Mouse (Mus musculus) midbrain, embryonic 16.5 days (tissue): ENCODE measurements around the gene Spats2l. TPM values are rescaled to one million over a fixed set of nuclear protein-coding genes. Genes with fewer than 3 reads are reported as not detected.

Experiments used
- ATAC-seq: fragments of 200-750 bp; cut with Nextera tagmentation; 2 replicates; pipeline ENCODE4 v1.8.0; 2017; ENCODE audit warnings: moderate TSS enrichment
- H3K27ac ChIP-seq: fragments of 300-500 bp; sonication (generic); 2 replicates; pipeline ENCODE4 v1.5.1; 2014; ENCODE audit warnings: mild to moderate bottlenecking, low read length, mixed read lengths
- H3K27me3 ChIP-seq: fragments of 300-500 bp; sonication (generic); 2 replicates; pipeline ENCODE4 v1.6.1; 2014; ENCODE audit warnings: low read depth, low read length, mixed read lengths; ENCODE audit not compliant: control insufficient read depth, insufficient read depth
- H3K36me3 ChIP-seq: fragments of 300-500 bp; sonication (generic); 2 replicates; pipeline ENCODE4 v1.6.1; 2014; ENCODE audit warnings: mild to moderate bottlenecking, low read length, moderate library complexity, mixed read lengths; ENCODE audit not compliant: control insufficient read depth, insufficient read depth
- H3K4me1 ChIP-seq: fragments of 300-500 bp; sonication (generic); 2 replicates; pipeline ENCODE4 v1.6.1; 2014; ENCODE audit warnings: mild to moderate bottlenecking, low read length, mixed read lengths; ENCODE audit not compliant: control insufficient read depth, insufficient read depth
- H3K4me2 ChIP-seq: fragments of 300-500 bp; sonication (generic); 2 replicates; pipeline ENCODE4 v1.6.1; 2014; ENCODE audit warnings: mild to moderate bottlenecking, low read length, mixed read lengths
- H3K4me3 ChIP-seq: fragments of 300-500 bp; sonication (generic); 2 replicates; pipeline ENCODE4 v1.5.1; 2014; ENCODE audit warnings: low read depth, mild to moderate bottlenecking, low read length, moderate library complexity, mixed read lengths
- H3K9ac ChIP-seq: fragments of 300-500 bp; sonication (generic); 2 replicates; pipeline ENCODE4 v1.6.1; 2014; ENCODE audit warnings: low read depth, low read length, mixed read lengths
- H3K9me3 ChIP-seq: fragments of 300-500 bp; sonication (generic); replicated peaks from 2 replicates; pipeline ENCODE4 v1.6.1; 2014; ENCODE audit warnings: mild to moderate bottlenecking, low read length, mixed read lengths; ENCODE audit not compliant: control insufficient read depth, poor library complexity, severe bottlenecking
- WGBS: fragments of 180-500 bp; shearing (Covaris S2); extraction: QIAGEN DNeasy Blood & Tissue Kit; methylation state at CpG from one replicate; pipeline ENCODE4 v1.1.7; 2014; 5-methylcytosine and 5-hydroxymethylcytosine counted together
- polyA plus RNA-seq: library from polyadenylated mRNA; unstranded; fragments of >200 nt; fragmentation: Nextera tagmentation; extraction: Ambion mirVana; gene quantifications from 2 replicates; pipeline ENCODE4 v1.2.1, GENCODE M21; 2015

Gene Spats2l
- polyA plus RNA-seq, 1 experiment from 2014 or later, result 88.7 TPM

DNA sequence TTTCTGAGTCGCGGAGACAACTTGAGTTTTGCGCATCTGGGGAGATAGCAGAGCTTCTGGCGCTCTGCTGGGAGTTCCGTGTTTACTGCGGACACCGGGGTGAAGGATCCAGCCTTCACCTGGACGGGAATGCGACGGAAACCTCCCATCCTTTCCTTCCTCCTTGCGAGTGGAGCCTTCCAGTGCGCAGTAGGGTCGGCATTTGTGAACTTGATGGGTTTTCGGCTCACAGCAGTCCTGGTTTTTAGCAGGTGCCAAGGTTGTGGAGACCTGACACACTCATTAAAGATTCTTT is 1.5 kb downstream of the Spats2l start:
- Histone ChIP-seq H3K4me3 (peak overlapping the region; percentile 89), H3K27ac (peak overlapping the region; percentile 95), H3K4me2 (peak overlapping the region; percentile 69), H3K4me1 (peaks cover 12% of the 10 kb centered on the region), H3K9me3 (no peaks in the 10 kb centered on the region), H3K27me3 (no peaks in the 10 kb centered on the region), H3K9ac (peak overlapping the region; percentile 95), H3K36me3 (no peaks in the 10 kb centered on the region)
- peak; percentile 19; the same call in 1 of the 2 replicates for ATAC-seq
- WGBS, result 1% methylated on average over 14 of the region's 14 CpGs

GRCm38 (mm10) chr1:57776671-57777281 is 2.8 kb downstream of the Spats2l start:
- peaks cover 12% of the 10 kb centered on the region for H3K4me1 ChIP-seq
- H3K27ac ChIP-seq, result no peak overlapping the region
- no peaks in the 10 kb centered on the region for H3K9me3 ChIP-seq
- H3K36me3 ChIP-seq, result no peaks in the 10 kb centered on the region
- ATAC-seq, result no peak
- 0 out of 2 replicates have a peak overlapping the region, but pooled peaks have one; percentile 7 for H3K9ac ChIP-seq
- H3K4me3 ChIP-seq, result peak overlapping the region; percentile 20
- H3K4me2 ChIP-seq, result peak overlapping the region; percentile 53
- WGBS, result 19% methylated on average over 5 of the region's 5 CpGs
- H3K27me3 ChIP-seq, result no peaks in the 10 kb centered on the region

GRCm38 (mm10) chr1:57784300-57784699 is 10.3 kb downstream of the Spats2l start:
- 88% methylated on average over 4 of the region's 4 CpGs for WGBS

GRCm38 (mm10) chr1:57789831-57790230 is 15.9 kb downstream of the Spats2l start:
- H3K27me3 ChIP-seq, result no peaks in the 10 kb centered on the region
- H3K36me3 ChIP-seq, result no peaks in the 10 kb centered on the region
- no peaks in the 10 kb centered on the region for H3K9me3 ChIP-seq
- H3K27ac ChIP-seq, result peak overlapping the region; percentile 28; the same call in 1 of the 2 replicates
- no peak overlapping the region for H3K4me3 ChIP-seq
- H3K4me2 ChIP-seq, result no peak overlapping the region
- no peaks in the 10 kb centered on the region for H3K4me1 ChIP-seq
- no peak overlapping the region for H3K9ac ChIP-seq
- 74% methylated on average over 5 of the region's 5 CpGs for WGBS
- ATAC-seq, result no peak

More at GRCm38 (mm10) chr1:57784300-57784699, 10.3 kb downstream of the Spats2l start:
- H3K27me3 ChIP-seq, result no peaks in the 10 kb centered on the region
- no peaks in the 10 kb centered on the region; the same call in 1 of the 2 replicates for H3K4me1 ChIP-seq
- no peaks in the 10 kb centered on the region for H3K36me3 ChIP-seq
- no peak overlapping the region for H3K4me3 ChIP-seq
- ATAC-seq, result no peak
- no peak overlapping the region for H3K27ac ChIP-seq
- no peaks in the 10 kb centered on the region for H3K9me3 ChIP-seq
- no peak overlapping the region for H3K4me2 ChIP-seq
- no peak overlapping the region for H3K9ac ChIP-seq

DNA sequence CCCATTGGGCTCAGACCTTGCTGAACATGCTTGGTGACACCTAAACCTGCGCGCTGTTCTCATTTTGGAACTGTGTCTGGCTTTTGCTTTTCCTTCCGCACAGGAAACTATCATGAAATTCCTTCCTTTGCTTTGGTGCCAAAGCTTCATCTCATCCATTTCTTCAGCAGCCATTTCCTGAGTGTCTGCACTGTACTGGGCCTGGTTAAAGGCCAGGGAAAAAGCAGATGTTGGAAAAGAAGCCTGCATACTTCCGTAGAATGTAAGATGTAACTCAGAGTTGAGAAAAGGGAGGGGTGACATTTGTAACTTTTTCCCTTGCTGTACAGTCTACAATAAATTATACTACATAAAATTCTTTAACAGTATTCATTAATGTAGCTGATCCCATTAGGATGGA is 18.2 kb downstream of the Spats2l start:
- ATAC-seq, result no peak
- H3K9me3 ChIP-seq, result no peaks in the 10 kb centered on the region
- no peaks in the 10 kb centered on the region for H3K27me3 ChIP-seq
- no peaks in the 10 kb centered on the region for H3K36me3 ChIP-seq
- H3K4me2 ChIP-seq, result no peak overlapping the region
- 94% methylated on average over 4 of the region's 4 CpGs for WGBS
- no peak overlapping the region for H3K9ac ChIP-seq
- no peak overlapping the region for H3K27ac ChIP-seq
- H3K4me3 ChIP-seq, result no peak overlapping the region
- no peaks in the 10 kb centered on the region for H3K4me1 ChIP-seq

- Histone ChIP-seq H3K27me3 (no peaks in the 10 kb centered on the region), H3K4me1 (no peaks in the 10 kb centered on the region; the same call in 1 of the 2 replicates), H3K36me3 (no peaks in the 10 kb centered on the region), H3K9me3 (no peaks in the 10 kb centered on the region), H3K27ac (no peak overlapping the region), H3K4me2 (no peak overlapping the region), H3K9ac (no peak overlapping the region), H3K4me3 (no peak overlapping the region)
- no peak for ATAC-seq
- WGBS, result 95% methylated on average over 1 of the region's 1 CpGs
Measured at GRCm38 (mm10) chr1:57795838-57796237, 21.9 kb downstream of the Spats2l start.

DNA sequence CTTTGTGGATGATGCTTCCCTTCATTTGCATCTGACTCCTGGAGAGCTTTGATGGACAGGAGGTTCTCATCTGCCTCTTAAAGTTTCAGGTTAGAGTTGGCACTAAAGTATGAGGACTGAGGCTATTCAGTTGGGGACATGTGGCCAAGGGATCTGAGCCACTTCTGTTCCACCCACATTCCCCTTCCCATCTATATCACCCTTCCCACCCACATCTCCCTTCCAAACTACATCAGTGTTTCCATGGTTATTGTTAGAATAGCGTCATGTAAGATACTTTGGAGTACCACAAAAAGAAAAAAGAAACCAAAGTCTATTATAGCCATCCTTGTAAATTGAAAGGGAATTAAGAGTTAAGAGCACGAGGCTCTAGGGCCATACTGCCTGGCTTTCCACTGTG is 25.4 kb downstream of the Spats2l start:
- Histone ChIP-seq H3K27ac (no peak overlapping the region), H3K4me3 (no peak overlapping the region), H3K4me1 (no peaks in the 10 kb centered on the region; the same call in 1 of the 2 replicates), H3K4me2 (no peak overlapping the region), H3K36me3 (no peaks in the 10 kb centered on the region), H3K9ac (no peak overlapping the region), H3K9me3 (no peaks in the 10 kb centered on the region), H3K27me3 (no peaks in the 10 kb centered on the region)
- WGBS, result 89% methylated on average over 2 of the region's 2 CpGs
- no peak for ATAC-seq

GRCm38 (mm10) chr1:57800846-57801245 is 26.9 kb downstream of the Spats2l start:
- no peaks in the 10 kb centered on the region; the same call in 1 of the 2 replicates for H3K4me1 ChIP-seq
- no peak overlapping the region for H3K4me3 ChIP-seq
- H3K9me3 ChIP-seq, result no peaks in the 10 kb centered on the region
- no peak overlapping the region for H3K9ac ChIP-seq
- H3K36me3 ChIP-seq, result no peaks in the 10 kb centered on the region
- H3K27ac ChIP-seq, result no peak overlapping the region
- no peaks in the 10 kb centered on the region for H3K27me3 ChIP-seq
- H3K4me2 ChIP-seq, result no peak overlapping the region
- WGBS, result 75% methylated on average over 6 of the region's 6 CpGs
- no peak for ATAC-seq

DNA sequence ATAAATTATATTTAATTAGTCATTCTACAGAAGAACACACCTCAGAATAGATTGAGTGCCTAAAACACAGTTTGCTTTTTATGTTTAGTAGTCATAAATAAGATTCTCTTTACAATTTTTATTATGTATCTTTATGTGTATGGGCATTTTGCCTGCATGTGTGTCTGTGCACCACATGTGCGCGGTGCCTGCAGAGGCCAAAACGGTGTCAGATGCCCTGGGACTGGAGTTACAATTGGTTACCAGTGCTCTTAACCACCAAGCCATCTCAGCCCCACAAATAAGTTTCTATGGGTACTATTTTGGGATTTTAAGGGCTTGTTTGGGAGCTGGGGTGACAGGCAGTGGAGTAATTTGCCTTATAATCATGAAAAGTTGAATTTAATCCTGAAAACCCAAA is 32.2 kb downstream of the Spats2l start:
- H3K27ac ChIP-seq, result no peak overlapping the region
- no peak overlapping the region for H3K4me2 ChIP-seq
- H3K9me3 ChIP-seq, result no peaks in the 10 kb centered on the region
- no peak for ATAC-seq
- no peaks in the 10 kb centered on the region for H3K27me3 ChIP-seq
- H3K9ac ChIP-seq, result no peak overlapping the region
- no peak overlapping the region for H3K4me3 ChIP-seq
- WGBS, result 97% methylated on average over 3 of the region's 3 CpGs
- H3K36me3 ChIP-seq, result 0 out of 2 replicates have a peak, but pooled peaks cover 3% of the 10 kb centered on the region
- H3K4me1 ChIP-seq, result peaks cover 5% of the 10 kb centered on the region
